Mouse (Mus musculus) E14TG2a.4 (cell line): ENCODE data around the gene Stoml1.
"Not testable (repeated sequence)": the region's sequence is repeated elsewhere in the genome, so short reads cannot be mapped to it uniquely, and the experiment has no call there.

Experiments
- CTCF ChIP-seq: conservative IDR thresholded peaks from 2 replicates; pipeline ENCODE4 v1.5.1; 2014; ENCODE audit warnings: low read length
- NANOG ChIP-seq: IDR thresholded peaks from 2 replicates; pipeline ENCODE4 v1.6.1; 2014; ENCODE audit warnings: borderline replicate concordance, low read length, mixed read lengths
- POU5F1 ChIP-seq: IDR thresholded peaks from 2 replicates; pipeline ENCODE4 v1.6.1; 2014; ENCODE audit warnings: low read length, borderline replicate concordance

DNA sequence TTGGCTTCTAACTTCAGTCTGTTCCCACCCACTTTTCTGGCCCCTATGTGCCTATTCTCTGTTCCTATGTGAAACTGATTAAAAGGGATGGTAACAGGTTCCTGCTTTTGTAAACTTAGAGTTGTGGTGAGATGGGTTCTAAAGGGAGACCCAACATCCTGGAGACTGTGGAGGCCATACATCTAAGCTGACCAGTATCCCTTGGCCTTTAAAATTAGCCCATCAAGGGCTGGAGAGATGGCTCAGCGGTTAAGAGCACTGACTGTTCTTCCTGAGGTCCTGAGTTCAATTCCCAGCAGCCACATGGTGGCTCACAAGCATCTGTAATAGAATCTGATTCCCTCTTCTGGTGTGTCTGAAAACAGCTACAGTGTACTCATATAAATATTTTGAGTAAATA is 2.2 kb upstream of the Stoml1 start:
- not testable (repeated sequence) for TF ChIP-seq CTCF, NANOG, POU5F1
